Mouse (Mus musculus): ENCODE measurements around the gene Usp9x.

DNA sequence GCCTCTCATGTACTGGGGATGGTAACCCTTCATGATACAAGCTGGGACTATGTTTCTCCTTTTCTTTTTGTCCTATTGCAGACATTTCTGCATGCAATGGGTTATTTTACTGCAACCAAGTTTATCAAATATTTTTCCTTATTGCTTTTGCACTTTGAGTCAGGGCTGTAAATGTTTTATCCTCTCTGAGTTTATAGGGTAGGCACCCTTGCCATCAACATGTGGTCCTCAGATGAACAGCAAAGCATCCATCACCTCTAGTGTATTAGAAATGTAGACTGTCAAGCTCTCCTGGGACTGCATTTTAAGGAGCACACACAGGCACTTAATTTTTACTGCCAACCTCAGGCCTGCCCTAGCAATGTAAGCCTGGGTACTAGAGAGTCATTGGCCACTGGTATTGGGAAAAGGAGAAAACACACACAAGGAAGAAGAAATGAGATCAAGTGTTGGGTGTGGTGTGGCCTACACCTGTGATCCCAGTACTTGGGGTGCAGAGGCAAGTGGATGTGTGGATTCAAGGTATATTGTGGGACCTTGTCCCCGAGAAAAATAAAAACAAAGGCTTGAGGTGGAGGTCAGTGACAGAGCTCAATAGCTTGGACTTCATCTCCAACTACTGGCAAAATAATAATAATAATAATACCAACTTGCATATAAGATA, 46.6 kb upstream of the Usp9x start:
- TF ChIP-seq POLR2A (IDR thresholded peaks at IDR 0.05; ENCODE audit: insufficient read depth, low read length) (no peak), CTCF (IDR thresholded peaks at IDR 0.05; ENCODE audit: low read depth, low read length) (no peak), EP300 (IDR thresholded peaks at IDR 0.05; ENCODE audit: insufficient read depth, low read depth, low read length) (no peak)
